Mouse (Mus musculus): ENCODE data around the gene Hapln4. TPM values are rescaled to one million over a fixed set of nuclear protein-coding genes. Genes with fewer than 3 reads are reported as not detected.
A peak's percentile ranks its signal among the peaks of the same experiment; 100 is the strongest.

The Hapln4 gene
- polyA plus RNA-seq, 1 experiment from 2014 or later: 0.07 TPM

- H3K4me1 ChIP-seq (ENCODE audit: control insufficient read depth, insufficient read depth, low read length): no peaks in the 10 kb centered on the region
- no peak overlapping the region for H3K4me2 ChIP-seq (ENCODE audit: low read depth, low read length)
- H3K27me3 ChIP-seq (ENCODE audit: control insufficient read depth, insufficient read depth, low read length): peaks cover 5% of the 10 kb centered on the region; the same call in 1 of the 2 replicates
- H3K4me3 ChIP-seq (ENCODE audit: low read depth, low read length): no peak overlapping the region
- H3K9ac ChIP-seq (replicated peaks; ENCODE audit: low read length): no peak overlapping the region
- 82% methylated on average over 7 of the region's 7 CpGs for WGBS
- DNase-seq (ENCODE audit: low spot score): no peak
- no peak overlapping the region for H3K27ac ChIP-seq (replicated peaks; ENCODE audit: low read depth, low read length)
- no peaks in the 10 kb centered on the region for H3K36me3 ChIP-seq (replicated peaks; ENCODE audit: control insufficient read depth, insufficient read depth, low read depth, low read length)
- ATAC-seq (replicated peaks; ENCODE audit: insufficient number of reproducible peaks, low FRiP score, low TSS enrichment, low read depth): no peak
- H3K9me3 ChIP-seq (replicated peaks; ENCODE audit: control insufficient read depth, low read length): no peaks in the 10 kb centered on the region
Measured at GRCm38 (mm10) chr8:70104922-70105321, 21.7 kb downstream of the Hapln4 start.

GRCm38 (mm10) chr8:70110451-70110850 is 27.2 kb downstream of the Hapln4 start:
- no peak overlapping the region for H3K9ac ChIP-seq (replicated peaks; ENCODE audit: low read length)
- ATAC-seq (replicated peaks; ENCODE audit: insufficient number of reproducible peaks, low FRiP score, low TSS enrichment, low read depth) (no peak), DNase-seq (ENCODE audit: low spot score) (no peak)
- WGBS: 89% methylated on average over 2 of the region's 2 CpGs
- no peak overlapping the region for H3K4me2 ChIP-seq (ENCODE audit: low read depth, low read length)
- H3K9me3 ChIP-seq (replicated peaks; ENCODE audit: control insufficient read depth, low read length): no peaks in the 10 kb centered on the region
- H3K4me3 ChIP-seq (ENCODE audit: low read depth, low read length): no peak overlapping the region
- no peak overlapping the region for H3K27ac ChIP-seq (replicated peaks; ENCODE audit: low read depth, low read length)
- peaks cover 4% of the 10 kb centered on the region; the same call in 1 of the 2 replicates for H3K4me1 ChIP-seq (ENCODE audit: control insufficient read depth, insufficient read depth, low read length)
- H3K27me3 ChIP-seq (ENCODE audit: control insufficient read depth, insufficient read depth, low read length): peaks cover 51% of the 10 kb centered on the region
- no peaks in the 10 kb centered on the region for H3K36me3 ChIP-seq (replicated peaks; ENCODE audit: control insufficient read depth, insufficient read depth, low read depth, low read length)

- no peaks in the 10 kb centered on the region for H3K36me3 ChIP-seq (replicated peaks; ENCODE audit: control insufficient read depth, insufficient read depth, low read depth, low read length)
- peaks cover 4% of the 10 kb centered on the region; the same call in 1 of the 2 replicates for H3K4me1 ChIP-seq (ENCODE audit: control insufficient read depth, insufficient read depth, low read length)
- no peak for DNase-seq (ENCODE audit: low spot score)
- H3K9me3 ChIP-seq (replicated peaks; ENCODE audit: control insufficient read depth, low read length): no peaks in the 10 kb centered on the region
- 47% methylated on average over 23 of the region's 23 CpGs for WGBS
- no peak overlapping the region for H3K9ac ChIP-seq (replicated peaks; ENCODE audit: low read length)
- H3K27me3 ChIP-seq (ENCODE audit: control insufficient read depth, insufficient read depth, low read length): peaks cover 51% of the 10 kb centered on the region
- no peak overlapping the region for H3K27ac ChIP-seq (replicated peaks; ENCODE audit: low read depth, low read length)
- no peak overlapping the region for H3K4me3 ChIP-seq (ENCODE audit: low read depth, low read length)
- H3K4me2 ChIP-seq (ENCODE audit: low read depth, low read length): no peak overlapping the region
- ATAC-seq (replicated peaks; ENCODE audit: insufficient number of reproducible peaks, low FRiP score, low TSS enrichment, low read depth): no peak
Measured at GRCm38 (mm10) chr8:70111192-70111795, 28.0 kb downstream of the Hapln4 start.

- WGBS: 6% methylated on average over 43 of the region's 43 CpGs
- Histone ChIP-seq H3K27me3 (ENCODE audit: control insufficient read depth, insufficient read depth, low read length) (peaks cover 51% of the 10 kb centered on the region), H3K36me3 (replicated peaks; ENCODE audit: control insufficient read depth, insufficient read depth, low read depth, low read length) (no peaks in the 10 kb centered on the region), H3K4me2 (ENCODE audit: low read depth, low read length) (no peak overlapping the region), H3K4me1 (ENCODE audit: control insufficient read depth, insufficient read depth, low read length) (peaks cover 4% of the 10 kb centered on the region; the same call in 1 of the 2 replicates), H3K27ac (replicated peaks; ENCODE audit: low read depth, low read length) (no peak overlapping the region), H3K4me3 (ENCODE audit: low read depth, low read length) (no peak overlapping the region), H3K9ac (replicated peaks; ENCODE audit: low read length) (no peak overlapping the region), H3K9me3 (replicated peaks; ENCODE audit: control insufficient read depth, low read length) (no peaks in the 10 kb centered on the region)
- DNase-seq (ENCODE audit: low spot score) (no peak), ATAC-seq (replicated peaks; ENCODE audit: insufficient number of reproducible peaks, low FRiP score, low TSS enrichment, low read depth) (no peak)
Measured at GRCm38 (mm10) chr8:70112401-70113016, 29.3 kb downstream of the Hapln4 start.

- H3K9ac ChIP-seq (replicated peaks; ENCODE audit: low read length): no peak overlapping the region
- no peaks in the 10 kb centered on the region for H3K9me3 ChIP-seq (replicated peaks; ENCODE audit: control insufficient read depth, low read length)
- no peak for ATAC-seq (replicated peaks; ENCODE audit: insufficient number of reproducible peaks, low FRiP score, low TSS enrichment, low read depth)
- peaks cover 4% of the 10 kb centered on the region; the same call in 1 of the 2 replicates for H3K4me1 ChIP-seq (ENCODE audit: control insufficient read depth, insufficient read depth, low read length)
- H3K36me3 ChIP-seq (replicated peaks; ENCODE audit: control insufficient read depth, insufficient read depth, low read depth, low read length): no peaks in the 10 kb centered on the region
- H3K27me3 ChIP-seq (ENCODE audit: control insufficient read depth, insufficient read depth, low read length): peaks cover 57% of the 10 kb centered on the region
- H3K4me2 ChIP-seq (ENCODE audit: low read depth, low read length): no peak overlapping the region
- H3K27ac ChIP-seq (replicated peaks; ENCODE audit: low read depth, low read length): no peak overlapping the region
- no peak for DNase-seq (ENCODE audit: low spot score)
- 16% methylated on average over 6 of the region's 6 CpGs for WGBS
- H3K4me3 ChIP-seq (ENCODE audit: low read depth, low read length): no peak overlapping the region
Measured at GRCm38 (mm10) chr8:70114488-70114887, 31.2 kb downstream of the Hapln4 start.

- Histone ChIP-seq H3K4me2 (ENCODE audit: low read depth, low read length) (no peak overlapping the region), H3K4me3 (ENCODE audit: low read depth, low read length) (no peak overlapping the region), H3K9ac (replicated peaks; ENCODE audit: low read length) (no peak overlapping the region), H3K9me3 (replicated peaks; ENCODE audit: control insufficient read depth, low read length) (no peaks in the 10 kb centered on the region), H3K27ac (replicated peaks; ENCODE audit: low read depth, low read length) (no peak overlapping the region), H3K4me1 (ENCODE audit: control insufficient read depth, insufficient read depth, low read length) (peaks cover 4% of the 10 kb centered on the region; the same call in 1 of the 2 replicates), H3K36me3 (replicated peaks; ENCODE audit: control insufficient read depth, insufficient read depth, low read depth, low read length) (no peaks in the 10 kb centered on the region), H3K27me3 (ENCODE audit: control insufficient read depth, insufficient read depth, low read length) (peaks cover 59% of the 10 kb centered on the region)
- ATAC-seq (replicated peaks; ENCODE audit: insufficient number of reproducible peaks, low FRiP score, low TSS enrichment, low read depth) (no peak), DNase-seq (ENCODE audit: low spot score) (no peak)
- WGBS: 68% methylated on average over 13 of the region's 13 CpGs
Measured at GRCm38 (mm10) chr8:70114892-70115291, 31.6 kb downstream of the Hapln4 start.

- no peak for ATAC-seq (replicated peaks; ENCODE audit: insufficient number of reproducible peaks, low FRiP score, low TSS enrichment, low read depth)
- Histone ChIP-seq H3K9ac (replicated peaks; ENCODE audit: low read length) (no peak overlapping the region), H3K9me3 (replicated peaks; ENCODE audit: control insufficient read depth, low read length) (no peaks in the 10 kb centered on the region), H3K4me2 (ENCODE audit: low read depth, low read length) (no peak overlapping the region), H3K27me3 (ENCODE audit: control insufficient read depth, insufficient read depth, low read length) (peaks cover 40% of the 10 kb centered on the region), H3K27ac (replicated peaks; ENCODE audit: low read depth, low read length) (no peak overlapping the region), H3K4me3 (ENCODE audit: low read depth, low read length) (no peak overlapping the region), H3K4me1 (ENCODE audit: control insufficient read depth, insufficient read depth, low read length) (peaks cover under 1% of the 10 kb centered on the region; the same call in 1 of the 2 replicates), H3K36me3 (replicated peaks; ENCODE audit: control insufficient read depth, insufficient read depth, low read depth, low read length) (no peaks in the 10 kb centered on the region)
- DNase-seq (ENCODE audit: low spot score): peak; percentile 86
- 5% methylated on average over 9 of the region's 9 CpGs for WGBS
Measured at GRCm38 (mm10) chr8:70117611-70118010, 34.4 kb downstream of the Hapln4 start.
